Mouse (Mus musculus) kidney, adult 18-20 months (tissue): ENCODE results near the gene Clasrp.
"Not testable (repeated sequence)": the region's sequence is repeated elsewhere in the genome, so short reads cannot be mapped to it uniquely, and the experiment has no call there.

ENCODE experiments used
- DNase-seq: peaks from one replicate; pipeline ENCODE4 v3.0.0; 2021

Clasrp gene

DNA sequence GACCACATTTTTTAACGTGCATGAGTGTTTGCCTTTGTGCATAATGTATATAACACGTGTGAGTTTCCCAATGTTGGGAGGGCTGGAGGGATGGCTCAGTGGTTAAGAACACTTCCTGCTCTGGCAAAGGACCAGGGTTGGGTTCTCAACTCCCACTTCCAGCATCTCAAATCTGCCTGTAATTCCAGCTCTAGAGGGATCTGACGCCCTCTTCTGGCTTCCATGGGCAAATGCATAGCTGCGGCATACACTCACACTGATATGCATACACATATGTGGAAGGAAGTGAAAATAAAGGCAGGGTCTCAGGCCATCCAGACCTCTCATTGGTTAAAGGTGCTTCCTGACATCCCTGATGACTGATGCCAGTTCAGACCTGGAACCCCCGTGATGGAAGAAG lies 3.0 kb upstream of the Clasrp start:
- DNase-seq, result no peak

DNA sequence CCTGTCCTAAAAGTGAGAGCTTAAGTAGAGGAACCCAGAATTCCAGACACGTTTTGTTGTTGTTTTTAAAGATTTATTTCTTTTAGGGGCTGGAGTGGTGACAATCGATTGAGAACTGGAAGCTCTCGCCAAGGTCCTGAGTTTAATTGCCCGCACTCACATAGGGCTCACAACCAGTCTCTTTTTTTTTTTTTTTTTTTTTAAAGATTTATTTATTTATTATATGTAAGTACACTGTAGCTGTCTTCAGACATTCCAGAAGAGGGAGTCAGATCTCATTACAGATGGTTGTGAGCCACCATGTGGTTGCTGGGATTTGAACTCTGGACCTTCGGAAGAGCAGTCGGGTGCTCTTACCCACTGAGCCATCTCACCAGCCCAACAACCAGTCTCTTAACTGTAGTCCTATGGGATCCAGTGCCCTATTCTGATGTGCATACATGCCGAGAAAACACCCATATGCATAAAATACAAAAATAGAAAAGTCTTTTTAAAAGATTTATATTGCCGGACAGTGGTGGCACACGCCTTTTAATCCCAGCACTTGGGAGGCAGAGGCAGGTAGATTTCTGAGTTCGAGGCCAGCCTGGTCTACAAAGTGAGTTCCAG lies 424 bp upstream of the Clasrp start:
- not testable (repeated sequence) for DNase-seq

DNA sequence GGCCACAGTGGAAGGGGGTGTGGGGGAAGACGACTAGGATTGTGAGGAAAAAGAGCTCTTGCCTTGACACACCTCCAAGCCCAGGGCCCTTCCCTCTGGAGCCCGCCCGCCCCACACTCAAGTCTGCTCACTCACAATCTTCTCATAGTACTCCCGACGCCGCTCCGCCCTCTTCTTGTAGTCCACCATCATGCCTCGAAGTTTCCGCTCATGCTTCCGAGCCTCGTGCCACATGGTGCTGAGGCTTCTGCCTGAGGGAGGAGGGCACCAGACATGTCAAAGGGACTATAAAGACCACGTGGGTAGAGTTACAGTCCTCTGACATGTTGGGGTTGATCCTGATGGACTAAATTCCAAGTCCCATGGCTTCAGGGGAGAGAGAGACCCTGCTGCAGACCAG lies 1.2 kb downstream of the Clasrp start:
- DNase-seq, result no peak

DNA sequence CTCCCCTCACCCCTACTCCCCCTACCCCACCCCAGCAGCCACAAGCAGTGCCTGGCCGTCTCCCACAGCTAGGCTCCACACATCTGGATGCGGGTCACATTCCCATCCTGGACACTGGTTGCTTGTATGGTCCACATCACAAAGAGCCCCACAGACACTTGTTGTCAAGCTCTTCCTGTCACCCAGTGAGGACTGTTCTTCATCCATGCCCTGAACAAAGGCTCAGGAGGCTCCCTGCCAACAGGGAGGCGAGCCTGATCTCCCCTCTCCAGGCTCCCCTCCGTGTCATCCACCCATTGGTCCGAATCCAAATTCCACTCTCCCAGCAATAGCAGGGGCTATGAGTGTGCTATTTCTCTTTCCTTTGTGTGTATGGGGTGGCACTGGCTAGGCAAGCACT lies 3.7 kb downstream of the Clasrp start:
- DNase-seq, result no peak

DNA sequence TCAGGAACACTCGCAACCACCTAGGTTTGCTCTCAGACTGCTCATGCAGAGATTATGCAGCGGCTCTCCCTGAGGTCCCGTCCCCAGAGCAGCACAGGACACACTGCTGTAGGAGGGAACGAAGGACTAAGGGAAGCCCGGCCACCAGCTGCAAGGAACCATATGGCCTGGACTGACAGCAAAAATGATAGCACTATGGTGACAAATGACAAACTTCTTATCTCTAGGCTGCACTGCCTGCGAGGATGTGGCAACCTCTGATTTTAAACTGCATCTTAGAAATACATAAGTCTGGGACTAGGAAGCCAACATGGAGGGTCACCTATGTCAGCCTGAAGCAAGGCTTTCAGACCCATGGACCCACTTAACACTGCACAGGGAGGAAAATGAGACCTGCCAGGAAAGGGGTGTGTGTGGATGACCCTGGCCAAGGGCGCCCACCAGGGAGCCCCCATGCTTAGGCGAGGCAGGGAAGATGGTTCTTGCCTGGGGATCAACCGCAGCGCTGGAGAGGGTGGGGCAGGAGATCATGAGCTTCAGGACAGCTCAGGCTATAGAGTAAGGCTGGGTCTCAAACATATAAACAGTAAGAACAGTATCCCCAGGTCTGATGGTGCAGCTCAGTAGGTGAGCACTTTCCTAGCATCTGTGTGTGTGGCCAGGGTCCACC lies 11.1 kb downstream of the Clasrp start:
- DNase-seq, result no peak

DNA sequence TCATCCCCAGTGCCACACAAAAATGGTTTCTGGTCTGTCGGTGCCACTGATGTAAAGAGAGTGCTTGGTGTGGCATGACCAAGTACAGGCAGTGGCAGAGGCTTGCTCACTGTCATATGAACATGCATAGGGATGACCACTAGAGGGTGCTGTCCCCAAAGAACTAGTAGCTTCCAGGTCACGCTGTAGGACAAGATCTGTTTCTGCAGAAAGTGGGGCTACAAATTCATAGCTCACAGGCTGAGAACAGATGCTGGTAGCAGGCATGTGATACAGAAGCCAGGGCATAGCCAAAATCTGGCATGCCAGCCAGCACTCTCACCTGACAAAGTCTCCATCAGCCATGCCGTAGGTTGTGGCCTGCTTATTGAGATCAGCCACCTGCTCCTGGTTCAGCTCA lies 14.4 kb downstream of the Clasrp start:
- peak; percentile 69 for DNase-seq

DNA sequence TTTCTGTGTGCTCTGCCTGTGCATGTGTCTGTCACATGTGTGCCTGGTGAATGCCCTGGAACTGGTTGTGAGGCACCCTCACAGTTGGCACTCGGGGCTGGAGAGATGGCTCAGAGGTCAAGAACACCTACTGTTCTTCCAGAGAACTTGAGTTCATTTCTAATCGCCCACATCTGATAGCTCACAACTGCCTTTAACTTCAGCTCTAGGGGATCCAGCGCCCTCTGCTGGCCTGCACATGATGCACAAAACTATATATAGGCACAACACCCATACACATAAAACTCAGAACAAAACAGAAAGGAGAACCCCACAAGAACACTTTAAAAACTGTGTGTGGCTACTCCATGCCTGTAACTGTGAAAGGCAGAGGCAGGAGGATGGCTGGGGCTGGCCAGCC lies 15.1 kb downstream of the Clasrp start:
- DNase-seq, result peak; percentile 59

GRCm38 (mm10) chr7:19586269-19586668 lies 18.0 kb downstream of the Clasrp start:
- no peak for DNase-seq

- DNase-seq, result no peak
These were observed 23.7 kb downstream of the Clasrp start for GRCm38 (mm10) chr7:19580634-19581033.

DNA sequence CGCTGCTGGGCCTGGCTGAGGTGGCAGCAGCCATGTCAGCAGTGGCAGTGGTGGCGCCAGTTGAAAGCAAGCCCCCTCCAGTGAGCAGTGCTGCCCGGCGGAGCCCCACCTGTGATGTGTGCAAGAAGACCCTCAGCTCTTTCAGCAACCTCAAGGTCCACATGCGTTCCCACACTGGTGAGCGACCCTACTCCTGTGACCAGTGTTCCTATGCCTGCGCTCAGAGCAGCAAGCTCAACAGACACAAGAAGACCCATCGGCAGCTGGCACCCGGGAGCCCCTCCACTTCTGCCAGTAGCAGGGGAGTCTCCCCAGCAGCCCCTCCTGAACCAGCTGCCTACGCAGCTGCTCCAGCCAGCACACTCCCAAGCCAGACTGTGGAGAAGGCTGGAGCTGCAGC lies 24.5 kb downstream of the Clasrp start:
- DNase-seq, result no peak

DNA sequence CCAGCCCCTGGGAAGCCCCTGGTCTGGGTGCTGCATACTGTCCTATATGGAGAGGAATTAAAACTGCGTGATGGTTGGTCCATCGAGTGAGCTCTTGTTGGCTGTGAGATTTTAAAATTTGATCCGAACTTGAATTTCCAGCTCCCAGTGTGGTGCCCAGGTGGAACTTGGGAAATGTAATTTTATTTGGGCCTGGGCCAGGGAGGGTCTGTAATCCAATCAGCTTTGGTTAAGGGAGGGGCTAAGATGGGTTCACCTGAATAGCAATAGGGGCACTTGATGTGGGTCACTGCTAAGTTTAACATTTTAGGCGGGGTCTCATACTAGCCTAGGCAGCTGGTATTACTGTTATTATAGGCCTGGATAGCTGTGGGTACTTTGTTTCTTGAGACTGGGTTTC lies 25.9 kb downstream of the Clasrp start:
- DNase-seq, result no peak

DNA sequence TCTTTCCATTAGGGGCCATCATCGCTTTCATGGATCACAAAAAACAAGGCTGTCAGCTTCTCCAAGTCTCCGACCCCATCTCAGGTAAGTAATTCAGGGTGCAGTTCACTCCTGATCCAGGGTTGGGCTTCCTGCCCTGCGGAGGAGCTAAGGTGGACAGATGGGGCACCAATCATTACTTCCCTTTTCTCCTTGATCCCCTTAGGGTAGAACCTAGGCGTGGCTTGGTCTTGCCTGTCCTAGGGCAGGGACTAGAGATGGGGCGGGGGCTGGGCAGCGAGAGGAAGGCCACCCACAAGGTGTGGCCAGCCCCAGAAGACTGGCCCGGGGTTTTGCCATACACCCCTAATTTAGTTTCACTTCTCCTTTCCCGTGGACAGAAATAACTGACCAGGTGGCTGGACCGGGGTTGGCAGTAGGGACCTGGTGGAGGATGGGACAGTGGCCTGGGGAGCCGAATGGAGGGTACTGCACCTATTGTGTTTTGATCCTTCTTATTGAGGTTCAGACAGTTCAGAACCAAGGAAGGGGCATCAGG lies 26.3 kb downstream of the Clasrp start:
- DNase-seq, result no peak

GRCm38 (mm10) chr7:19577141-19577852 lies 27.0 kb downstream of the Clasrp start, which contains the start of the genes Zfp296 and Gemin7:
Zfp296 (plus strand) TSS chr7:19577287.
Gemin7 (minus strand) TSS chr7:19577595.
- DNase-seq, result peak; percentile 67

GRCm38 (mm10) chr7:19575559-19575958 lies 28.7 kb downstream of the Clasrp start:
- DNase-seq, result no peak

- DNase-seq, result no peak
These were observed 30.5 kb downstream of the Clasrp start for GRCm38 (mm10) chr7:19573776-19574140.

DNA sequence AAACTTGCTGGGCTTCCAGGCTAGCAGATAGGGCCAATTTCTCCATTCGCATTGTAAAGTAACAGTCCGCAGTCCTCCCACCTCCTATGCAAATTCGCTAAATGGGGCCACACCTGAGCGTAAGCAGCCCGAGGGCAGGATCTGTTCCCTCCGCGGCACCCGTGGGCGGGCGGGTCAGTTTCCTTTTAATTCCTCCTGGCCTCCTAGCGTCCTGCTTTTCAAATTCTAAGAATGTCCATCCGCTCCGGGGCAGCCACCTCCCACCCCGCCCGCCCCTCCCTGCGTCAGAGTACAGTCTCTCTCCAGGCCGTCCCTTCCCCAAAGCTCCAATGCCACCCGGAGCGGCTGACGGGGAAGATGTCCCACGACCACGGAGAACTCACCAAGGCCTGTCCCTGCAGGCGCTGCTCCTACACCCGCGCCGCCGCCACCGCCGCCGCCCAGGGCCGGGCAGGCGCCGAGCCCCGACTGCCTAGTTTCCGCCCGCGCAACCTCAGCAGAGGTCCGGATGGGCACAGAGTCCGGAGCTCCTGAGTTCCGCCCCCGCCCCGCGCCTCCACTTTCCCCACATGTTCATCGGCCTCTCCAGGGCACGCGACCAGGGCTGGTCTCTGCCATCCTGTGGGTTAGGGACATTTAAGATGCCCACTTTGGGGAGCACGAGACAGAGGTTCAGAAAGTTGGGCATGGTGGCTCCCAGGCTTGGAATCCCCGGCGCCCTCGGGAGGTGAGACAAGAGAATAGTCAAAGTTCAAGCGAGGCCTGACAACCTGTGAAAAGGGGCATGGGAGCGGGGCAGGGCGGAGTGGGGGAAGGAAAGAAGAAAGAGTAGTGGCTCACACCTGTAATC lies 31.1 kb downstream of the Clasrp start:
- DNase-seq, result peak; percentile 90

GRCm38 (mm10) chr7:19569647-19570046 lies 34.6 kb downstream of the Clasrp start:
- DNase-seq, result no peak

GRCm38 (mm10) chr7:19567426-19567825 lies 36.9 kb downstream of the Clasrp start:
- peak; percentile 68 for DNase-seq

DNA sequence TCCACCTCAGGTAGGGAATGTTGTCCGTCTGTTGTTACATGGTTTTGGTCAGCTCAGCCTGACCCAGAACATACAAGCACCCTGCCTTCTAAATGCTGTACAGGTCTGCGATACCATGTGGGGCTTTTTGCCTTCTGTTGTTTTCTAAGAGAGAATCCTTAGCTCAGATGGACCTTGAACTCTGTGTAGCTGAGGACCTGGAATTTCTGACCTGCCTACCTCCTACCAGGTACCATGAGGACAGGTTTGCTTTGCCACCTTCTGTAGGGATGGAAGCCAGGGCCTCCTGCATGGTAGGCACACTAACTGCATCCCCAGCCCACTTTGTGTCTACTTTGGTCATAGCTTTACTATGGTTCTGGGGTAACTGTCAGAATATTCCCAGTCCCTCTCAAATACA lies 38.5 kb downstream of the Clasrp start:
- no peak for DNase-seq

GRCm38 (mm10) chr7:19564455-19564854 lies 39.8 kb downstream of the Clasrp start:
- no peak for DNase-seq

GRCm38 (mm10) chr7:19563884-19564283 lies 40.4 kb downstream of the Clasrp start:
- no peak for DNase-seq

DNA sequence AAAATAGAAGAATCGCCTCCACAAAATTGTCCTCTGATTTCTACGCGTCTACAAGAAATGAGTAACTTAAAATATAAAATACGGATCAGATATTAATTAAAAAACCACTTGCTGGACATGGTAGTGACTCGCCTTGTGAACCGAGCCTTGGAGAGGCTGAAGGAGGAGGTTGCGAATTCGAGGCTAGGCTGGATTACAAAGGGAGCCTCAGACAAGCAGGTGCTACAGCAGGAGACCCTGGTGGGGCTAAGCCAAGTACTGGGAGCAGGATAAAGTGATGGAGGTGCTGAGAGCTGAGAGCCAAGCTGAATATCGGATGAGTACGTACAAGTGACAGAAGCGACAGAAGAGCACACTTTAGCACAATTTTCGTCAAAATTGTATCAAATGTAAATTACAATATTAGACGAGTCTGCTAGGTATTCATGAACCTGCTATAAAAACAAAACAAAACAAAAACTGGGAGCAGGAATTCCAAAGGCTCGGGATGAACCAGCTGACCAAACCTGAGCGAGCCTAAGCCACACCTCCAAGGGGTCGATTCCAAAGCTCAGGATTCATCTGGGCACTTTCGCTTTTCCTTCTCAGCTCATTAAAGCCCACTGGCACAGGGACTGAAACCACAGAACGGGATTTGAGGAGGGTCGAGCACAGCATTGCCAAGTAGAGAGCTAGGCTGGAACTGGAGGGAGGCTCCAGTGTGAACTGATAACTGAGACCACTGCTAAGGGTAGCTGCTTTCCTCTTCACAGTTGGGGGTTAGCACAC lies 41.5 kb downstream of the Clasrp start, which contains the start of gene Ppp1r37:
Gene Ppp1r37, minus strand, starts transcription at position 434 of the 768 bp plus-strand sequence.
- DNase-seq, result peak; percentile 50
